Mouse (Mus musculus) large intestine, adult 2 months (tissue): ENCODE results near the gene Lce1b. TPM values are rescaled to one million over a fixed set of nuclear protein-coding genes. Genes with fewer than 3 reads are reported as not detected.
"Not testable (repeated sequence)": the region's sequence is repeated elsewhere in the genome, so short reads cannot be mapped to it uniquely, and the experiment has no call there.

Source experiments
- DNase-seq: peaks from one replicate; pipeline ENCODE4 v3.0.0-alpha.2; 2012; ENCODE audit warnings: low read depth, low spot score
- WGBS: fragments of 180-500 bp; shearing (Covaris S2); methylation state at CpG from one replicate; pipeline ENCODE4 v1.1.7; 2018; 5-methylcytosine and 5-hydroxymethylcytosine counted together
- polyA plus RNA-seq: library from polyadenylated mRNA; depleted of rRNA; stranded (reverse); fragments of >200 nt; gene quantifications from 2 replicates; pipeline ENCODE4 v1.2.3, GENCODE M21; 2012; rRNA removed

The Lce1b gene
- polyA plus RNA-seq, result 0.15 TPM in 1 of 2 replicates, not detected in the other

- no peak for DNase-seq
Measured at GRCm38 (mm10) chr3:92656826-92657225, at the start of gene Lce1b. Gene Lce1b (minus strand): TSS chr3:92656926.

DNA sequence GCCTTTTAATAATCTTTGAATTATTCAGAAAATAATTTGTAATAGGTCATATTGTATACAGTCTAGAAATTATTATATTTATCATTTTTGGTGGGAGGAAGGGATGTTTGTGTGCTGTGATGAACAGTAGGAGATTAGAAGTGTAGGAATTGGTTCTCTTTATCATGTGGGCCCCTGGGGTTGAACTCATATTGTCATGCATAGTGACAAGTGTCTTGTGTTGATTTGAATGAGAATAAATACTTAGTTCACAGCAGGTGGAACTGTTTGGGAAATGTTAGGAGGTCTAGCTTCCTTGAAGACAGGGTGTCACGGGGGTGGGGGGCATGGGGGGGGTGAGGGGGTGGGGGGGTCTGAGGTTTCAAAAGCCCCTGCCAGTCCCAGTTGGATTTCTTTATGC lies 37.9 kb upstream of the Lce1b start:
- DNase-seq, result no peak
- whole genome bisulfite sequencing, result 14% methylated on average over 1 of the region's 1 CpGs

DNA sequence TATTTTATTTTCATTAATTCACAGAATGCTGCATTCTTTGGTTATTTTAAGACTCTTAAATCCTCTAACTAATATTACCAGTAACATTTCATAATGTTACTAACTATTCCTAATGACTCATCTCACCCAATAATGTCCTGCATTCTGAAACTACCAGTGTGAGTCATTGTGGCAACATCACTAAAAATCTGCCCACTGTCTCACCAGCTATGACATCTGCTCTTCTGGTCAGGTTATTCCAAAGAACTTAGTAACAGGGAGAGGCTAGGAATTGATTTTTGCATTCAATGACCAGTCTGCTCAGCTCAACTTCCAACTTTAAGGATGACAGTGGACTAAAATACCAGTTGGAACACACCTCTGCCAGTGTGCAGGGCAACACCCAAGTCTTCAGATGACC lies 35.0 kb upstream of the Lce1b start:
- DNase-seq, result no peak

- DNase-seq, result not testable (repeated sequence)
Measured at GRCm38 (mm10) chr3:92689154-92689553, 32.4 kb upstream of the Lce1b start.

DNA sequence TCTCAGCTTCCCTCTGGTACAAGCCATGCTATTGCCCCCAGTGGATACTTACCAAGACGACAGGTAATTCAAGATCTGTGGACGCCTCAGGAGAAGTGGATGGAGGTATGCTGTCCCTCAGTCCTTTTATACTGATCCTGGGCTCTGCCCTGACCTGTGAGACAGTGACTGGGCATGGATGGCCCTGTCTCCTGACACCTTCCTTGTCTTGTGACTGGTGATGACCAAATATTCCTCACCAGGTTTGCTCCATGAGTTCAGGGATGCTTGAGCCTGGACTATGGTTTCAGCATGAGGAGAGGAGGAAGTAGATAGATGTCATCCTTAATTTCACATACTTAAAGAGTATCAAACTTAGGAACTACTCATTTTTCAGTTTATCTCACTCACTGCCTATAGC lies 30.4 kb upstream of the Lce1b start, which contains the start of gene Lce1d:
Gene Lce1d (minus strand): TSS at position 101 of the 400 bp plus-strand sequence.
- 42% methylated on average over 2 of the region's 2 CpGs for WGBS
- DNase-seq, result no peak

More at GRCm38 (mm10) chr3:92689154-92689553, 32.4 kb upstream of the Lce1b start:
- WGBS, result 74% methylated on average over 16 of the region's 16 CpGs

DNA sequence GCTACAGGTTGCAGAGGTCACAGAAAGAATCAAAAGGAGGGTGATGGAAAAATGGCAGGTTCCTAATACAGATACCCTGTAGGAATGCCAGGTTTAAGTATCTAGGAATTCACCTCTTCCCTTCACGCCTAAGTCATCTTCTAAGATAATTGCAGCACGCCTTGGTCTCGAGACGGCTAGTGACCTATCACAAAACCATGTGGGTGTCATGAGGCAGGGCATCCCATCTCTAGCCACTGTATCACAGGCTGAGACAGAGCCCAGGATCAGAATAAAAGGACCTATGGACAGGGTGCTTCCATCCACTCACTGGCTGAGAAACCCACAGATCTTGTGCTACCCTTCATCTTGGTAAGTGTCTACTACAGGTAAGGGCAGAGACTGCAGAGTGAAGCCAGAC lies 22.2 kb upstream of the Lce1b start, which contains the start of gene Lce1c:
Gene Lce1c (plus strand): TSS at position 301 of the 400 bp plus-strand sequence.
- WGBS, result 78% methylated on average over 4 of the region's 4 CpGs
- DNase-seq, result no peak

- no peak for DNase-seq
Measured at GRCm38 (mm10) chr3:92670215-92670614, 13.5 kb upstream of the Lce1b start, which contains the start of gene Lce1a2. Gene Lce1a2 (minus strand): TSS chr3:92670315.

- WGBS, result 84% methylated on average over 1 of the region's 1 CpGs
- no peak for DNase-seq
Measured at GRCm38 (mm10) chr3:92648207-92648606, 8.5 kb downstream of the Lce1b start, which contains the start of gene Lce1a1. Gene Lce1a1 (minus strand): TSS chr3:92648307.

DNA sequence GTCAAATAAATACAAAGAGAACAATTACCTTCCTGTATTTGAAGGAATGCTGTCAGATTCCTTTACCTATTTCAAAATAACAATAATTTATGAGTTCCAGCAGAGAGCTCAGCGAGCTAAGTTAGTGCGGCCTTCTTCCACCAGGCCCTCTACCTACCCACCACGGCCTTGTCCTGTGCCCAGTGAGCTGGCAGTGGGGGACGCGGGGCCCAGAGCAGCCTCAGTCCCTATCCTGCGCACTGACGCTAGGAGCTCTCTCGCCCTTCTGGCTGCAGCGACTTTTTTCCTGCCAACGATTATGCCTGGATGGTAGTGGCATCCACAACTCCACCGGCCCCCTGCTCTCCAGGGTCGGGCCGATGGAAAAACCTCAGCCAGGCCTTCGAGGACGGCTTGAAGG lies 16.9 kb downstream of the Lce1b start:
- 91% methylated on average over 15 of the region's 15 CpGs for WGBS
- no peak for DNase-seq

DNA sequence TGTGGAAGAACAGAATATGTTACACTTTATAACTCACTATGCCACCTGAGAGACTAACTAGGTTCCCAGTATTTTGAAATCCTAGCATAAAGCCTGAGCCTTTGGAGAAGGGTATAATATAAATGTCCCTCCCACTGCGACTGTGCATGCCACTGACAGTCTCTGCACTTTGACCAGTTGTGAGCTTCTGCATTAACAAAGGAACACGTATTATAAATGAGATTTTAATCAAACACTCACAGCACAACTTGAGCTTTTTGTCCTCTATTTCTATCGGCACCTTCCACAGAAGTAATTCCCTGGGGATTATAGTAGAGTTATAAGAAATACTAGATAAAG lies 18.1 kb downstream of the Lce1b start:
- 56% methylated on average over 3 of the region's 3 CpGs for WGBS
- DNase-seq, result no peak

GRCm38 (mm10) chr3:92637745-92638652 lies 18.7 kb downstream of the Lce1b start:
- 44% methylated on average over 1 of the region's 1 CpGs for WGBS
- DNase-seq, result no peak

DNA sequence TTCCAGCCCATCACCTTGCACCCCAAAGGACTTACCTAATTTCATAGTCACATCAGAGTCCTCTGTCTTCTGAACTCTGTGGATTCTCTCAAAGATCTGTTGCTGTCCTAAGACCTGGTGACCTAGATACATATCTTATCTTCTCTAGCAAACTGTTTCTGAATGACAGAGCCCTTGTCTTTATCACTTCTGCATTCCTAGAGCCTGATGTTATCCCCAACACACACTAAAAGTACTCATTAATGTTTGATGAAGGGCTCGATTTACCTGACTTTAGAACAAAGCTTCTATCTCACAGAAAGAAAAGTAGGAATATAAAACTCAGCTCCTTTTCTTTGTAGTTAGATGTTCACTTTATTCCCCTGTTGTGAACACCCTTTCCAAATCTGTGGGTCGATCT lies 35.2 kb downstream of the Lce1b start, which contains the start of gene Lce6a:
Gene Lce6a (minus strand): TSS at position 101 of the 400 bp plus-strand sequence.
- DNase-seq, result no peak
- WGBS, result 46% methylated on average over 2 of the region's 2 CpGs

GRCm38 (mm10) chr3:92609804-92610203 lies 46.9 kb downstream of the Lce1b start:
- DNase-seq, result no peak
- WGBS, result 33% methylated on average over 1 of the region's 1 CpGs

GRCm38 (mm10) chr3:92607392-92607791 lies 49.3 kb downstream of the Lce1b start, which contains the start of gene 2210017I01Rik:
Gene 2210017I01Rik (minus strand): TSS chr3:92607492.
- no peak for DNase-seq

Other genes with a start within 250 kb of the Lce1b start
- gene Sprr2i, start 248.9 kb downstream of the Lce1b start, polyA plus RNA-seq, result not detected in 2 replicates
- not detected in 2 replicates for gene Sprr2j-ps, start 238.8 kb downstream of the Lce1b start, polyA plus RNA-seq
- gene Gm9774, start 227.5 kb downstream of the Lce1b start, polyA plus RNA-seq, result 7.5 and 8.2 TPM in 2 replicates
- not detected in 2 replicates for gene Sprr2k, start 224.3 kb downstream of the Lce1b start, polyA plus RNA-seq
- not detected in 2 replicates for gene Sprr1b, start 218.1 kb downstream of the Lce1b start, polyA plus RNA-seq
- 0.37 TPM in 1 of 2 replicates, not detected in the other for gene Sprr3, start 198.2 kb downstream of the Lce1b start, polyA plus RNA-seq
- gene Sprr1a, start 171.0 kb downstream of the Lce1b start, polyA plus RNA-seq, result 8.5 and 16.7 TPM in 2 replicates
- gene Sprr4, start 156.4 kb downstream of the Lce1b start, polyA plus RNA-seq, result not detected in 2 replicates
- gene 2310046K23Rik, start 122.4 kb downstream of the Lce1b start, polyA plus RNA-seq, result not detected in 2 replicates
- not detected in 2 replicates for gene Ivl, start 83.2 kb downstream of the Lce1b start, polyA plus RNA-seq
- 0.69 TPM in 1 of 2 replicates, not detected in the other for gene Smcp, start 67.9 kb downstream of the Lce1b start, polyA plus RNA-seq
- gene 2210017I01Rik, start 49.4 kb downstream of the Lce1b start, polyA plus RNA-seq, result not detected in 2 replicates
- gene Lce6a, start 35.3 kb downstream of the Lce1b start, polyA plus RNA-seq, result not detected in 2 replicates
- gene Lce1a1, start 8.6 kb downstream of the Lce1b start, polyA plus RNA-seq, result not detected in 2 replicates
- gene Lce1a2, start 13.4 kb upstream of the Lce1b start, polyA plus RNA-seq, result not detected in 2 replicates
- not detected in 2 replicates for gene Lce1c, start 22.3 kb upstream of the Lce1b start, polyA plus RNA-seq
- not detected in 2 replicates for gene Lce1d, start 30.3 kb upstream of the Lce1b start, polyA plus RNA-seq
- gene Lce1e, start 52.1 kb upstream of the Lce1b start, polyA plus RNA-seq, result not detected in 2 replicates
- gene Lce1f, start 63.4 kb upstream of the Lce1b start, polyA plus RNA-seq, result not detected in 2 replicates
- gene Gm38119, start 82.2 kb upstream of the Lce1b start, polyA plus RNA-seq, result not detected in 2 replicates
- not detected in 2 replicates for gene Lce1g, start 95.4 kb upstream of the Lce1b start, polyA plus RNA-seq
- gene Lce1h, start 108.1 kb upstream of the Lce1b start, polyA plus RNA-seq, result not detected in 2 replicates
- not detected in 2 replicates for gene Lce1i, start 122.0 kb upstream of the Lce1b start, polyA plus RNA-seq
- not detected in 2 replicates for gene Lce1j, start 133.6 kb upstream of the Lce1b start, polyA plus RNA-seq
- gene Lce1k, start 151.0 kb upstream of the Lce1b start, polyA plus RNA-seq, result not detected in 2 replicates
- not detected in 2 replicates for gene Kprp, start 170.3 kb upstream of the Lce1b start, polyA plus RNA-seq
- not detected in 2 replicates for gene Lce1l, start 194.4 kb upstream of the Lce1b start, polyA plus RNA-seq
- gene 2310050C09Rik, start 213.3 kb upstream of the Lce1b start, polyA plus RNA-seq, result not detected in 2 replicates